Mouse (Mus musculus): ENCODE measurements around the gene Mapre3. TPM values are rescaled to one million over a fixed set of nuclear protein-coding genes. Genes with fewer than 3 reads are reported as not detected.

Mapre3 gene
- total RNA-seq, 1 experiment, result 2.3 TPM

- no peak overlapping the region for H3K9ac ChIP-seq (ENCODE audit: insufficient read depth, low read depth, low read length, poor library complexity, severe bottlenecking)
- H3K27ac ChIP-seq (ENCODE audit: insufficient read depth, low read depth, low read length, poor library complexity, severe bottlenecking), result no peak overlapping the region
- peaks cover 2 to 5% of the 10 kb centered on the region in 2 experiments; a peak in 2 of 4 replicates for H3K4me1 ChIP-seq (ENCODE audit: control insufficient read depth in 2 of 2, insufficient read depth in 2 of 2, low read length in 2 of 2, poor library complexity in 1 of 2)
- no peaks in the 10 kb centered on the region for H3K9me3 ChIP-seq (ENCODE audit: control insufficient read depth, insufficient read depth, low read depth, low read length)
- H3K4me3 ChIP-seq (ENCODE audit: insufficient read depth in 1 of 2, low read depth in 1 of 2, low read length in 2 of 2, poor library complexity in 1 of 2, severe bottlenecking in 1 of 2), result no peak overlapping the region
- peaks cover 6% of the 10 kb centered on the region; the same call in 1 of the 2 replicates for H3K36me3 ChIP-seq (ENCODE audit: control insufficient read depth, insufficient read depth, low read length, poor library complexity, severe bottlenecking)
- no peak for DNase-seq (ENCODE audit: low read depth, low spot score)
- in situ Hi-C loops (cut with MboI; ENCODE audit: low sequenced_read_pairs in 2 of 2, unreplicated experiment in 2 of 2), result no loop called here
- no peak for TF ChIP-seq CHD2 (IDR thresholded peaks at IDR 0.05; ENCODE audit: low read depth, low read length)
- TF ChIP-seq ZC3H11A (IDR thresholded peaks at IDR 0.05; ENCODE audit: borderline replicate concordance, low read depth, low read length), result no peak
- no peak for TF ChIP-seq ZNF384 (IDR thresholded peaks at IDR 0.05; ENCODE audit: low read depth, low read length)
- TF ChIP-seq MAFK (IDR thresholded peaks at IDR 0.05; ENCODE audit: insufficient read depth, low read depth, low read length), result no peak
- no peak for TF ChIP-seq HCFC1 (IDR thresholded peaks at IDR 0.05; ENCODE audit: borderline replicate concordance, insufficient read depth, low read length)
Observed at GRCm38 (mm10) chr5:30886209-30886608, 71.8 kb downstream of the Mapre3 start.

DNA sequence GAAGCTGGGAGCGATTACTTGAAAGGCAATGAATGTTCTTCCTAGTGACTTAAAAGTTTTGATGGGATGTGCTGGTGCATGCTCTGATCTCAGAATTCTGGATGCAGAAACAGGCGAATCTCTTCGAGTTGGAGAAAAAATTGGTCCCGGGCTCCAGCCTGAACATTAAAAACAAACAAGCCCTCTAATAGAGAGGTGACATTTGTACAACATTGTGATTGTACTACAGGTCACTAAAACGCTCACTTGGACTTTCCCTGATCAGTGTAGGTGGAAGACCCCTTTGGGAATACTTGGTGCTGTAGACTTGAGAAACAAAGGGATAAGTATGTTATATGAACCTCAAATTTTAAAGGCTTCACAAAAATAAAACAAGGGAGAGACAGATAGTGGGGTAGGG is 72.3 kb downstream of the Mapre3 start:
- Histone ChIP-seq H3K4me3 (ENCODE audit: insufficient read depth in 1 of 2, low read depth in 1 of 2, low read length in 2 of 2, poor library complexity in 1 of 2, severe bottlenecking in 1 of 2) (peak overlapping the region; percentile 74 to 78), H3K4me1 (ENCODE audit: control insufficient read depth in 2 of 2, insufficient read depth in 2 of 2, low read length in 2 of 2, poor library complexity in 1 of 2) (peaks cover 2 to 5% of the 10 kb centered on the region in 2 experiments; a peak in 2 of 4 replicates), H3K36me3 (ENCODE audit: control insufficient read depth, insufficient read depth, low read length, poor library complexity, severe bottlenecking) (peaks cover 10% of the 10 kb centered on the region; the same call in 1 of the 2 replicates), H3K9ac (ENCODE audit: insufficient read depth, low read depth, low read length, poor library complexity, severe bottlenecking) (no peak overlapping the region; the same call in 1 of the 2 replicates), H3K27ac (ENCODE audit: insufficient read depth, low read depth, low read length, poor library complexity, severe bottlenecking) (no peak overlapping the region), H3K9me3 (ENCODE audit: control insufficient read depth, insufficient read depth, low read depth, low read length) (no peaks in the 10 kb centered on the region)
- in situ Hi-C loops (cut with MboI; ENCODE audit: low sequenced_read_pairs in 2 of 2, unreplicated experiment in 2 of 2), result no loop called here
- no peak for DNase-seq (ENCODE audit: low read depth, low spot score)
- no peak for TF ChIP-seq HCFC1 (IDR thresholded peaks at IDR 0.05; ENCODE audit: borderline replicate concordance, insufficient read depth, low read length)
- no peak for TF ChIP-seq MAFK (IDR thresholded peaks at IDR 0.05; ENCODE audit: insufficient read depth, low read depth, low read length)
- TF ChIP-seq ZNF384 (IDR thresholded peaks at IDR 0.05; ENCODE audit: low read depth, low read length), result no peak

DNA sequence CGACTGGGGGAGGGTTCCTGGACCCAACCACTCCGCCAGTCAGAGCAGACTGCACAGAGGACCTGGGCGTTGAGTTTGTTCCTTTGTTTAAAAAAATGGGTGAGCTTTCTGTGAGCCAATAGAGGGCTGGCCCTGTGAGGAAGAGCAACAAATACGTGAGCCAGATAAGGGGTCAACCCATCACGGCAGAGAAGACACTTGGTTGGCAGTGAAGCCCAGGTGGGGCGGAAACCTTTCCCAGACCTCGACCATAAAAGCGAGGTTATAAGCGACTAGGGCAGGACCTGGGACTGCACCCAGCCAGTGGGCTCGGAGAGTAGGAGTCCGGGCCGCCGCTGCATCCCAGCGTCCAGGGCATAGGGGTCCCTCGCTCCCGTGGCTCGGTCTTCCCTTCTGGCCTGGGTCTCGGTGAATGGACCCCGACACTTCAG is 72.9 kb downstream of the Mapre3 start:
- peak; percentile 91 for DNase-seq (ENCODE audit: low read depth, low spot score)
- Histone ChIP-seq H3K27ac (ENCODE audit: insufficient read depth, low read depth, low read length, poor library complexity, severe bottlenecking) (peak overlapping the region; percentile 52), H3K4me3 (ENCODE audit: insufficient read depth in 1 of 2, low read depth in 1 of 2, low read length in 2 of 2, poor library complexity in 1 of 2, severe bottlenecking in 1 of 2) (peak overlapping the region; percentile 74 to 78), H3K9me3 (ENCODE audit: control insufficient read depth, insufficient read depth, low read depth, low read length) (no peaks in the 10 kb centered on the region), H3K4me1 (ENCODE audit: control insufficient read depth in 2 of 2, insufficient read depth in 2 of 2, low read length in 2 of 2, poor library complexity in 1 of 2) (peaks cover 2 to 5% of the 10 kb centered on the region in 2 experiments; a peak in 2 of 4 replicates), H3K36me3 (ENCODE audit: control insufficient read depth, insufficient read depth, low read length, poor library complexity, severe bottlenecking) (peaks cover 16% of the 10 kb centered on the region), H3K9ac (ENCODE audit: insufficient read depth, low read depth, low read length, poor library complexity, severe bottlenecking) (peak overlapping the region; percentile 69)
- in situ Hi-C loops (cut with MboI; ENCODE audit: low sequenced_read_pairs in 2 of 2, unreplicated experiment in 2 of 2), result no loop called here
- no peak for TF ChIP-seq CHD2 (IDR thresholded peaks at IDR 0.05; ENCODE audit: low read depth, low read length)
- TF ChIP-seq HCFC1 (IDR thresholded peaks at IDR 0.05; ENCODE audit: borderline replicate concordance, insufficient read depth, low read length), result no peak; the same call in 1 of the 2 replicates
- TF ChIP-seq ZC3H11A (IDR thresholded peaks at IDR 0.05; ENCODE audit: borderline replicate concordance, low read depth, low read length), result no peak
- peak; percentile 89 for TF ChIP-seq ZNF384 (IDR thresholded peaks at IDR 0.05; ENCODE audit: low read depth, low read length)
- TF ChIP-seq MAFK (IDR thresholded peaks at IDR 0.05; ENCODE audit: insufficient read depth, low read depth, low read length), result no peak

- Histone ChIP-seq H3K4me3 (ENCODE audit: insufficient read depth in 1 of 2, low read depth in 1 of 2, low read length in 2 of 2, poor library complexity in 1 of 2, severe bottlenecking in 1 of 2) (peak overlapping the region; percentile 74 to 78), H3K27ac (ENCODE audit: insufficient read depth, low read depth, low read length, poor library complexity, severe bottlenecking) (peak overlapping the region; percentile 52), H3K9me3 (ENCODE audit: control insufficient read depth, insufficient read depth, low read depth, low read length) (no peaks in the 10 kb centered on the region), H3K36me3 (ENCODE audit: control insufficient read depth, insufficient read depth, low read length, poor library complexity, severe bottlenecking) (peaks cover 21% of the 10 kb centered on the region), H3K4me1 (ENCODE audit: control insufficient read depth in 2 of 2, insufficient read depth in 2 of 2, low read length in 2 of 2, poor library complexity in 1 of 2) (peaks cover 2 to 5% of the 10 kb centered on the region in 2 experiments; a peak in 2 of 4 replicates), H3K9ac (ENCODE audit: insufficient read depth, low read depth, low read length, poor library complexity, severe bottlenecking) (peak overlapping the region; percentile 97)
- in situ Hi-C loops (cut with MboI; ENCODE audit: low sequenced_read_pairs in 2 of 2, unreplicated experiment in 2 of 2), result no loop called here
- peak; percentile 94 for DNase-seq (ENCODE audit: low read depth, low spot score)
- TF ChIP-seq ZC3H11A (IDR thresholded peaks at IDR 0.05; ENCODE audit: borderline replicate concordance, low read depth, low read length) (peak; percentile 23; the same call in 1 of the 2 replicates), HCFC1 (IDR thresholded peaks at IDR 0.05; ENCODE audit: borderline replicate concordance, insufficient read depth, low read length) (no peak; the same call in 1 of the 2 replicates), CHD2 (IDR thresholded peaks at IDR 0.05; ENCODE audit: low read depth, low read length) (no peak), MAFK (IDR thresholded peaks at IDR 0.05; ENCODE audit: insufficient read depth, low read depth, low read length) (peak; percentile 92), ZNF384 (IDR thresholded peaks at IDR 0.05; ENCODE audit: low read depth, low read length) (peak; percentile 98)
Observed at GRCm38 (mm10) chr5:30887858-30888336, 73.5 kb downstream of the Mapre3 start.

All from ES-E14 (cell line).